In the genomic region with DNA sequence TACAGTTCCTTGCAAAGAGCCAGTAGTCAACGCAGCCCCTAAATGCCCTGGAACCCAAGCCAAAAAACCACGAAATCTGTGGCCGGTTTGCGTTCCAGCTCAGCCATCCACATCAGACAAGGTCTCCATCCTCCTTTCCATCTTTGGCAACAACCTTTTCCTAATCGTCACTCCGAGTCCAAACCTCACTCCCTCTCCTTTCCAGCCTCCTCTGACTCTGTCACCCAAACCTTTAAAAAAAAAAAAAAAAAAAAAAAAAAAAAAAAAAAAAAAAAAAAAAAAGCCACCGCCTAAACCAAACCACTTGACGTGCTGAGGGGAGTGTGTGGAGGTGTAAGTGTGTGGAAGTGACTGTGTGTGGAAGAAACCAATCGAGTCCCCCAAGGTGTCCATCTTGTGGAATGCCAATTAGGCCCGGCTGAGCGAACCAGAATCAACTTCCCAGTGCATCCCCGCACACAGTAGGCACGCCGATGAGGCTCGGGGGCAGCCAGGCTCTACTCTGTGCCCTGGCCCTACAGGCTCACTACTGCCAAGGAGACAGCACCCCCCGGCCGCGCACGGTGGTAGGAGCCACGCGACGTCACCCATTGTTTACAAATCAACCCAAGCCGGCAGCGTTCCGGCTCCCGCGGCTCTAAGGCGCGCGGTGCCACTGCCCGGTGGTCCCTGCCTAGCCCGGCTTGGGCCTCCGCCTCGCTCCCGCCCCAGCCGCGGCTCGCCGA, we compare ENCODE assay signal across 8 mouse cellular contexts. TPM values are rescaled to one million over a fixed set of nuclear protein-coding genes. Genes with fewer than 3 reads are reported as not detected.
DNase-seq lines count a peak whose midpoint lies in the region; ATAC-seq lines count a peak whose summit lies in the region.

TSS of gene Frat1 (plus strand) at position 590 of the 725 bp plus-strand sequence.

- H3K4me2 ChIP-seq in heart, embryonic 13.5 days = peak within 1 kb of the TSS; percentile 99
- peak within 1 kb of the TSS; percentile 99 for H3K4me2 ChIP-seq in liver, embryonic 13.5 days
- peak within 1 kb of the TSS; percentile 99 for H3K4me2 ChIP-seq in stomach, embryonic 16.5 days (ENCODE audit: low read depth, low read length)

- H3K9me3 ChIP-seq in heart, embryonic 13.5 days = no peaks in the 10 kb centered on the region
- no peaks in the 10 kb centered on the region for H3K9me3 ChIP-seq in liver, embryonic 13.5 days (replicated peaks)
- H3K9me3 ChIP-seq in stomach, embryonic 16.5 days (replicated peaks; ENCODE audit: control insufficient read depth, low read length) = no peaks in the 10 kb centered on the region

- DNase-seq in CD4-positive helper T cell, adult 2 months (ENCODE audit: low read depth, low spot score) = peak; percentile 94
- DNase-seq in brain, embryonic 18.5 days (ENCODE audit: low read depth, low spot score) = peak; percentile 92
- peak; percentile 90 for DNase-seq in kidney, postnatal 10 days
- DNase-seq in liver, embryonic 13.5 days = peak; percentile 88
- DNase-seq in neural tube, embryonic 10.5 days (ENCODE audit: extremely low spot score, low spot score) = peak; percentile 96

- peak within 1 kb of the TSS; percentile 86 for H3K9ac ChIP-seq in heart, embryonic 13.5 days
- peak within 1 kb of the TSS; percentile 94 for H3K9ac ChIP-seq in liver, embryonic 13.5 days
- peak within 1 kb of the TSS; percentile 86 for H3K9ac ChIP-seq in stomach, embryonic 16.5 days (ENCODE audit: low read length)

- peak; percentile 91 for ATAC-seq in erythroid progenitor cell, adult 5-6 weeks (replicated peaks; ENCODE audit: low FRiP score, poor library complexity, severe bottlenecking)
- ATAC-seq in heart, embryonic 13.5 days (ENCODE audit: extremely low read depth, insufficient number of reproducible peaks, low FRiP score, low TSS enrichment) = peak; percentile 85
- ATAC-seq in liver, embryonic 13.5 days (ENCODE audit: low read depth) = peak; percentile 88
- ATAC-seq in stomach, embryonic 16.5 days (ENCODE audit: insufficient read depth, low FRiP score) = peak; percentile 92

- peak within 1 kb of the TSS; percentile 78 for H3K4me3 ChIP-seq in heart, embryonic 13.5 days
- H3K4me3 ChIP-seq in liver, embryonic 13.5 days (replicated peaks) = peak within 1 kb of the TSS; percentile 92
- peak within 1 kb of the TSS; percentile 76 for H3K4me3 ChIP-seq in stomach, embryonic 16.5 days (replicated peaks; ENCODE audit: low read length)

- under 1% methylated on average over 32 of the region's 39 CpGs for WGBS in heart, embryonic 13.5 days
- under 1% methylated on average over 38 of the region's 39 CpGs for WGBS in liver, embryonic 13.5 days (ENCODE audit: insufficient replicate concordance)
- 1% methylated on average over 39 of the region's 39 CpGs for WGBS in stomach, embryonic 16.5 days

- H3K27ac ChIP-seq in heart, embryonic 13.5 days (replicated peaks) = peak within 1 kb of the TSS; percentile 85
- H3K27ac ChIP-seq in liver, embryonic 13.5 days = peak within 1 kb of the TSS; percentile 94
- peak within 1 kb of the TSS; percentile 91 for H3K27ac ChIP-seq in stomach, embryonic 16.5 days (ENCODE audit: low read length)

- H3K4me1 ChIP-seq in heart, embryonic 13.5 days = peaks cover 17% of the 10 kb centered on the region
- peaks cover 59% of the 10 kb centered on the region for H3K4me1 ChIP-seq in liver, embryonic 13.5 days (replicated peaks)
- H3K4me1 ChIP-seq in stomach, embryonic 16.5 days (ENCODE audit: control insufficient read depth, insufficient read depth, low read length) = peaks cover 15% of the 10 kb centered on the region

- peaks cover 24% of the 10 kb centered on the region for H3K27me3 ChIP-seq in heart, embryonic 13.5 days (replicated peaks)
- H3K27me3 ChIP-seq in liver, embryonic 13.5 days = no peaks in the 10 kb centered on the region
- no peaks in the 10 kb centered on the region; the same call in 1 of the 2 replicates for H3K27me3 ChIP-seq in stomach, embryonic 16.5 days (ENCODE audit: control insufficient read depth, insufficient read depth, low read length)

- no peaks in the 10 kb centered on the region for H3K36me3 ChIP-seq in heart, embryonic 13.5 days
- H3K36me3 ChIP-seq in liver, embryonic 13.5 days = no peaks in the 10 kb centered on the region
- H3K36me3 ChIP-seq in stomach, embryonic 16.5 days (ENCODE audit: control insufficient read depth, insufficient read depth, low read length) = no peaks in the 10 kb centered on the region

RNA-seq across cellular contexts. Expression of gene Frat1, which starts in this region (rescaled TPM):
- 3.2 and 3.8 TPM in 2 replicates for total RNA-seq in erythroid progenitor cell, adult 5-6 weeks (2015; ENCODE audit: low replicate concordance)
- total RNA-seq in erythroid progenitor cell, adult 5-6 weeks (2017; ENCODE audit: low replicate concordance) = 0.26 and 2.6 TPM in 2 replicates
- 2.1 and 2.2 TPM in 2 replicates for polyA plus RNA-seq in heart, embryonic 13.5 days (2015; fragmentation: Nextera tagmentation; extraction: Ambion mirVana)
- 13.7 and 14.5 TPM in 2 replicates for polyA plus RNA-seq in liver, embryonic 13.5 days (2015; fragmentation: Nextera tagmentation; extraction: Ambion mirVana)
- polyA plus RNA-seq in stomach, embryonic 16.5 days (2015; fragmentation: Nextera tagmentation; extraction: Ambion mirVana) = 8.9 and 9.9 TPM in 2 replicates

Comparison
In these comparisons a context has a peak if more than half of its experiments do, and no peak if none do; other contexts are left out.
1. Peak in every context shown above with its lines: DNase-seq, ATAC-seq, H3K4me3 ChIP-seq and H3K27ac ChIP-seq.